In the genomic region with DNA sequence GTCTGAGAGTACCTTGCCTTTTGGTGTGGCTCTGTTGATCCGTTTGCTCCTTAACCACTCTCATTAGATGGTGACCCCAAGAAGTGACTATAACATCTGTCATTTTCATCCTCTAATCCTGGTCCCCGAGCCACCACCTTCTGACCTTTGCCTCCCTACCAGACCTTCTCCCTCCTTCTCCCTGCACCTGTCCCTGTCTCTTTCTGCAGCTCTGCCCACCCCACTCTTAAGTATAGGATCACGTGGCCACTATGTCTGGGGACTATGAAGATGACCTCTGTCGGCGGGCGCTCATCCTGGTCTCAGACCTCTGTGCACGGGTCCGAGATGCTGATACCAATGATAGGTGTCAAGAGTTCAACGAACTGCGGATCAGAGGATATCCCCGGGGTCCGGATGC, we compare ENCODE assay signal across 8 mouse cellular contexts. TPM values are rescaled to one million over a fixed set of nuclear protein-coding genes. Genes with fewer than 3 reads are reported as not detected.
DNase-seq lines count a peak whose midpoint lies in the region; ATAC-seq and TF ChIP-seq lines count a peak whose summit lies in the region.
"Had no signal": no experiment of that assay in that cellular context is flagged by ENCODE, and none has a peak within 500 bp of the region (broad histone marks: within the 10 kb centered on the region; RNA-seq: fewer than 3 reads in every experiment).

Gene 1700008O03Rik (minus strand): TSS at position 101 of the 400 bp plus-strand sequence.

- peaks cover 9% of the 10 kb centered on the region; the same call in 1 of the 2 replicates for H3K27me3 ChIP-seq in embryonic facial prominence, embryonic 15.5 days
- peaks cover 24% of the 10 kb centered on the region for H3K27me3 ChIP-seq in intestine, embryonic 15.5 days (replicated peaks)
- peaks cover 27% of the 10 kb centered on the region for H3K27me3 ChIP-seq in neural tube, embryonic 13.5 days

- no peak; the same call in 1 of the 2 replicates for TF ChIP-seq CTCF in left cerebral cortex, adult 2 months (IDR thresholded peaks at IDR 0.05)

- ATAC-seq in embryonic facial prominence, embryonic 15.5 days (ENCODE audit: insufficient number of reproducible peaks, low FRiP score, low TSS enrichment, low read depth): no peak
- ATAC-seq in intestine, embryonic 15.5 days: no peak
- ATAC-seq in neural tube, embryonic 13.5 days (ENCODE audit: low read depth): no peak

- peak within 1 kb of the TSS; percentile 18; the same call in 1 of the 2 replicates for H3K9ac ChIP-seq in embryonic facial prominence, embryonic 15.5 days
- H3K9ac ChIP-seq in intestine, embryonic 15.5 days: peak within 1 kb of the TSS; percentile 46
- H3K9ac ChIP-seq in neural tube, embryonic 13.5 days: peak within 1 kb of the TSS; percentile 80

- no peaks in the 10 kb centered on the region for H3K36me3 ChIP-seq in embryonic facial prominence, embryonic 15.5 days
- H3K36me3 ChIP-seq in intestine, embryonic 15.5 days: no peaks in the 10 kb centered on the region
- H3K36me3 ChIP-seq in neural tube, embryonic 13.5 days: no peaks in the 10 kb centered on the region

- WGBS in embryonic facial prominence, embryonic 15.5 days: 75% methylated on average over 12 of the region's 12 CpGs
- WGBS in intestine, embryonic 15.5 days: 77% methylated on average over 12 of the region's 12 CpGs
- 78% methylated on average over 12 of the region's 12 CpGs for WGBS in neural tube, embryonic 13.5 days

- peak within 1 kb of the TSS; percentile 88 for H3K27ac ChIP-seq in left cerebral cortex, adult 2 months
- no peak within 1 kb of the TSS for H3K27ac ChIP-seq in embryonic facial prominence, embryonic 15.5 days (replicated peaks)
- H3K27ac ChIP-seq in intestine, embryonic 15.5 days: no peak within 1 kb of the TSS
- no peak within 1 kb of the TSS for H3K27ac ChIP-seq in neural tube, embryonic 13.5 days (replicated peaks)

- H3K9me3 ChIP-seq in embryonic facial prominence, embryonic 15.5 days (replicated peaks): no peaks in the 10 kb centered on the region
- no peaks in the 10 kb centered on the region for H3K9me3 ChIP-seq in intestine, embryonic 15.5 days
- H3K9me3 ChIP-seq in neural tube, embryonic 13.5 days: no peaks in the 10 kb centered on the region

- intact Hi-C loops in left cerebral cortex, adult 2 months (cut with DNase I): no loop called here

- peaks cover 9% of the 10 kb centered on the region for H3K4me1 ChIP-seq in embryonic facial prominence, embryonic 15.5 days
- peaks cover 4% of the 10 kb centered on the region; the same call in 1 of the 2 replicates for H3K4me1 ChIP-seq in intestine, embryonic 15.5 days (replicated peaks)
- H3K4me1 ChIP-seq in neural tube, embryonic 13.5 days (replicated peaks): peaks cover 24% of the 10 kb centered on the region

- peak within 1 kb of the TSS; percentile 69 for H3K4me3 ChIP-seq in left cerebral cortex, adult 2 months
- H3K4me3 ChIP-seq in embryonic facial prominence, embryonic 15.5 days (replicated peaks): peak within 1 kb of the TSS; percentile 52
- peak within 1 kb of the TSS; percentile 44 for H3K4me3 ChIP-seq in intestine, embryonic 15.5 days (replicated peaks)
- peak within 1 kb of the TSS; percentile 54 for H3K4me3 ChIP-seq in neural tube, embryonic 13.5 days

- peak within 1 kb of the TSS; percentile 91 for H3K4me2 ChIP-seq in embryonic facial prominence, embryonic 15.5 days (replicated peaks)
- peak within 1 kb of the TSS; percentile 94 for H3K4me2 ChIP-seq in intestine, embryonic 15.5 days (replicated peaks)
- peak within 1 kb of the TSS; percentile 92 for H3K4me2 ChIP-seq in neural tube, embryonic 13.5 days

- DNase-seq in left cerebral cortex, adult 2 months (ENCODE audit: extremely low spot score in 1 of 2, low spot score in 2 of 2): no peak
- no peak for DNase-seq in left cerebral cortex, adult 8-10 months (ENCODE audit: low spot score in 2 of 2)
- DNase-seq in urinary bladder, postnatal 4 days (ENCODE audit: low spot score in 2 of 2): no peak
- no peak for DNase-seq in retina, embryonic 14.5 days (ENCODE audit: low spot score)

RNA-seq across cellular contexts. Expression of gene 1700008O03Rik, which starts in this region (rescaled TPM):
- total RNA-seq in left cerebral cortex, adult 2 months (2021): 1 to 10 TPM; 1.5 to 2.7 TPM
- 1 to 10 TPM; 1.5 to 2.8 (median 2.2) TPM for total RNA-seq in left cerebral cortex, adult 8-10 months (2022)
- 1.4 and 1.5 TPM in 2 replicates for polyA plus RNA-seq in embryonic facial prominence, embryonic 15.5 days (2015; fragmentation: Nextera tagmentation; extraction: Ambion mirVana)
- polyA plus RNA-seq in intestine, embryonic 15.5 days (2015; fragmentation: Nextera tagmentation; extraction: Ambion mirVana): 0.48 and 0.99 TPM in 2 replicates
- 1.0 and 1.5 TPM in 2 replicates for polyA plus RNA-seq in neural tube, embryonic 13.5 days (2015; fragmentation: Nextera tagmentation; extraction: Ambion mirVana)
- total RNA-seq: monocyte, adult 5-6 weeks had no signal

Comparison
In these comparisons a context has a peak if more than half of its experiments do, and no peak if none do; other contexts are left out.
1. H3K9ac ChIP-seq: peak in every context shown above with its lines; median percentile 80 in neural tube, embryonic 13.5 days; 46 in intestine, embryonic 15.5 days; 18 in embryonic facial prominence, embryonic 15.5 days.